Comparison of ENCODE assay signal across 9 mouse cellular contexts in genomic region chr7:110287476-110288071, GRCm38 (mm10).
DNase-seq lines count a peak whose midpoint lies in the region; ATAC-seq and TF ChIP-seq lines count a peak whose summit lies in the region.
"Had no signal": no experiment of that assay in that cellular context is flagged by ENCODE, and none has a peak within 500 bp of the region (broad histone marks: within the 10 kb centered on the region; RNA-seq: fewer than 3 reads in every experiment).

No protein-coding gene starts in this region.

- peak overlapping the region; percentile 83 for H3K27ac ChIP-seq in gastrocnemius, adult 2 months
- H3K27ac ChIP-seq in spleen, adult 2 months (ENCODE audit: insufficient read depth, low read length) = 0 out of 2 replicates have a peak overlapping the region, but pooled peaks have one; percentile 34
- peak overlapping the region; percentile 70; the same call in 1 of the 2 replicates for H3K27ac ChIP-seq in stomach, embryonic 15.5 days
- no peak overlapping the region for H3K27ac ChIP-seq in left cerebral cortex, adult 2 months

- no peak for DNase-seq in gastrocnemius, adult 2 months
- DNase-seq in gastrocnemius, adult 8-10 months (ENCODE audit: low spot score in 2 of 2) = no peak
- no peak for DNase-seq in spleen, adult 2 months (ENCODE audit: low read depth in 1 of 2, low spot score in 2 of 2)
- no peak for DNase-seq in spleen, postnatal 14 days (ENCODE audit: low spot score in 2 of 2)
- peak; percentile 74 for DNase-seq in heart, postnatal 4 days
- no peak for DNase-seq in layer of hippocampus, adult 18-20 months (ENCODE audit: low spot score in 2 of 2)
- DNase-seq in left cerebral cortex, adult 2 months (ENCODE audit: extremely low spot score in 1 of 2, low spot score in 2 of 2) = no peak

- H3K36me3 ChIP-seq in spleen, adult 2 months (ENCODE audit: control insufficient read depth, insufficient read depth, low read length) = 0 out of 2 replicates have a peak, but pooled peaks cover 3% of the 10 kb centered on the region
- H3K36me3 ChIP-seq in stomach, embryonic 15.5 days = no peaks in the 10 kb centered on the region

- ATAC-seq in stomach, embryonic 15.5 days (ENCODE audit: insufficient read depth, low FRiP score, low read depth) = 0 out of 2 replicates have a peak, but pooled peaks have one; percentile 5

- H3K4me2 ChIP-seq in stomach, embryonic 15.5 days = no peak overlapping the region

- no peak for TF ChIP-seq POLR2A in spleen, adult 2 months (IDR thresholded peaks at IDR 0.05; ENCODE audit: low read depth, low read length)

- peaks cover 29% of the 10 kb centered on the region; the same call in 1 of the 2 replicates for H3K4me1 ChIP-seq in spleen, adult 2 months (ENCODE audit: control insufficient read depth, insufficient read depth, insufficient read length)
- peaks cover 18% of the 10 kb centered on the region for H3K4me1 ChIP-seq in stomach, embryonic 15.5 days

- intact Hi-C loops in gastrocnemius, adult 2 months (cut with DNase I) = loop anchor here (1.0 to 5.0 kb wide), 4 partner anchors 145 to 357 kb away; no protein-coding TSS in a partner anchor
- intact Hi-C loops in left cerebral cortex, adult 2 months (cut with DNase I) = loop anchor here (1.0 to 10.0 kb wide), 6 partner anchors 145 to 727 kb away; no protein-coding TSS in a partner anchor

- 78% methylated on average over 8 of the region's 8 CpGs for WGBS in spleen, adult 2 months
- 58% methylated on average over 8 of the region's 8 CpGs for WGBS in stomach, embryonic 15.5 days

- H3K27me3 ChIP-seq in spleen, adult 2 months (ENCODE audit: control insufficient read depth, insufficient read depth, low read length) = no peaks in the 10 kb centered on the region
- no peaks in the 10 kb centered on the region for H3K27me3 ChIP-seq in stomach, embryonic 15.5 days (replicated peaks)

- no peak overlapping the region for H3K4me3 ChIP-seq in gastrocnemius, adult 2 months
- H3K4me3 ChIP-seq in spleen, adult 2 months (ENCODE audit: extremely low read depth, insufficient read depth, insufficient read length) = no peak overlapping the region
- no peak overlapping the region for H3K4me3 ChIP-seq in stomach, embryonic 15.5 days (replicated peaks)
- H3K4me3 ChIP-seq in left cerebral cortex, adult 2 months = no peak overlapping the region

- TF ChIP-seq CTCF in gastrocnemius, adult 2 months (IDR thresholded peaks at IDR 0.05) = no peak
- no peak for TF ChIP-seq CTCF in spleen, adult 2 months (IDR thresholded peaks at IDR 0.05; ENCODE audit: extremely low read depth, insufficient read depth, insufficient read length, insufficient replicate concordance)
- no peak for TF ChIP-seq CTCF in left cerebral cortex, adult 2 months (IDR thresholded peaks at IDR 0.05)

- H3K9ac ChIP-seq in stomach, embryonic 15.5 days = no peak overlapping the region

- no peaks in the 10 kb centered on the region for H3K9me3 ChIP-seq in stomach, embryonic 15.5 days
- H3K9me3 ChIP-seq: G1E had no signal
